Mouse (Mus musculus): Measurements from ENCODE around the gene Bicdl1.

Gene Bicdl1

DNA sequence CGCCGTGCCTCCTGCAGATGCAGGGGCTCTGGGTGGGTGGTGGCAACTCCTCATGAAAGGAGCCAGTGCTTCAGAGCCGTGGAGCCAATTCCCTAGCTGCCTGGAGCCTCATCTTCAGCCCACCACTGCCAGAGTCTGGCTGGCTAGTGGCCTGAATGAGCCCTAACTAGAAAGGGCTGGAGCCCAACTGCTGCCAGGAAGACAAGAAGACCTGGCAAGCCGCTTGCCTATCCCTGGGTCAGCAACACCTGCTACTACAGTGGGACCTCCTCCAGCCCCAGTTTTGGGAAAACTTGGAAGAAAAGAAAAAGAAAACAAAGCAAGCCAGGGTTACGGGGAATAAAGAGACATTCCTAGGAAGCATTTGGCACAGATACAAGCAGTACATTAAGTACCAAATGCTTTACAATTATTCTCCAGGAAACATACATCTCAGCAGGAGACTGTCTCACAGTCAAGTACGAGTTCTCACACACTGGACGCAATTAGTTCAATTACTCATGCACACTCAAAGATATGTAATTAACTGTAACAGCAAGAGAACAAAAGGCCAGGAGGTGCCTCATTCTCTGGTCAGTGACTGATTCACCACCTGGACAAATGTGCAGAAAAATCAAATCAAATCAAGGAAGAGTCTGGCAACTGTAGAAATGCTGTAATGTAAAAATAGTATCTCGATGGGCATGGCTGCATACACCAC lies 64.9 kb downstream of the Bicdl1 start:
- peak; percentile 40 for DNase-seq

- DNase-seq = no peak
These were observed 68.8 kb downstream of the Bicdl1 start for GRCm38 (mm10) chr5:115662658-115663057.

DNA sequence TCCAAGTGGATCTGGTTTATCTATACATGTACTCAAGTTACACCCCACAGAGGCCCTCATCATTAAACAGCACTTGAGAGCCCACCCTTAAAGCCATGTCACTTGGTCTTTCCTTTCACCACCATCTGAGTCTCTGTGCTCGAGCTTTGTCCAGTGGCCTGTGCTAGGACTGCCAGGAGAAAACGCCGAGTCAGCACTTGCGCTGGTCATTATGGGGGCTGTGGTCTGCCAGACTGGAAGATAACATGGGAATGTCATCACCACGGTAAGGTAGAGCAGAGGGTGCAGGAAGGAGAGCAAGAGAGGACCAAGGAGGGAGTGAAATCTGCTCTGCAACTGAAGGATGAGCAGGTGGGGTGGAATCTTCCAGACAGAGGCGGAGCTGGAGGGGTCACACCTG lies 73.1 kb downstream of the Bicdl1 start:
- no peak for DNase-seq

DNA sequence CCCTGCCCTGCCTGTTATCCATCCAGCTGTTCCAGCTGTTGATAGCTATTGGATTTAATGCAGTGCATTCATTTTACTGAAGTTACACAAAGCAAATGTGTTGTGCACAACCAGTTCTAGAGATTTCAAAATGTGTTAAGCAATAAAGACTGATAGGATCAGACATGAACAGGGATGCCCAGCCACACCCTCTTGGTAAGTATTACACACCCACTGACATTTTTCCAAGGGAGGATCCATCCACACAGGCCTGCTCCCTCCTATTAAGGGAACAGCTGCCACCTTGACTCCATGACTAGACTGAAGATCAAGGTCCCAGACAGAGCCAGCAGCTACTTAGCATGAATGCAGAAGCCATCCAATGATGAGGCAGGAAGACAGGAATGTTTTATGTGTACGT lies 74.2 kb downstream of the Bicdl1 start:
- no peak for DNase-seq

GRCm38 (mm10) chr5:115656677-115657076 lies 74.7 kb downstream of the Bicdl1 start:
- no peak for DNase-seq

DNA sequence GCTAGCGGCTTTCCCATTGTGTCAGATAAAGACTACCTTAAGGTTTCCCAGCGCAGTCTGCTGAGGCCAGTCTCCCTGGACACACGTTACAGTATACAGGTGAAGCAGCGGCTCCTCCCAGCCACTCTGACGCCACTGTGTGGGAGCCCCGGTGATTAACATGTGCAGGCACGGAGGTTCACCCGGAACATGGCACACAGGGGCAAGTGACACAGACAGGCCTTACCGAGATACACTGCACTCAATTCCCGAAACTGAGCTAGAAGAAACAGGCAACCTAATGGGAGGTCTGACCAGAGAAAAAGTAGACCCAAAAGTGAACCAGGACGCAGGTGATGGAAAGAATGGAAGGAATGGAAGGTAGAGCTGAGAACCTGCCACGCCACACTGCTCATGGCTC lies 77.6 kb downstream of the Bicdl1 start:
- no peak for DNase-seq

GRCm38 (mm10) chr5:115652681-115653575 lies 78.5 kb downstream of the Bicdl1 start:
- DNase-seq = peak; percentile 100

GRCm38 (mm10) chr5:115651821-115652220 lies 79.6 kb downstream of the Bicdl1 start:
- no peak for DNase-seq

GRCm38 (mm10) chr5:115650885-115651284 lies 80.5 kb downstream of the Bicdl1 start:
- DNase-seq = no peak

DNA sequence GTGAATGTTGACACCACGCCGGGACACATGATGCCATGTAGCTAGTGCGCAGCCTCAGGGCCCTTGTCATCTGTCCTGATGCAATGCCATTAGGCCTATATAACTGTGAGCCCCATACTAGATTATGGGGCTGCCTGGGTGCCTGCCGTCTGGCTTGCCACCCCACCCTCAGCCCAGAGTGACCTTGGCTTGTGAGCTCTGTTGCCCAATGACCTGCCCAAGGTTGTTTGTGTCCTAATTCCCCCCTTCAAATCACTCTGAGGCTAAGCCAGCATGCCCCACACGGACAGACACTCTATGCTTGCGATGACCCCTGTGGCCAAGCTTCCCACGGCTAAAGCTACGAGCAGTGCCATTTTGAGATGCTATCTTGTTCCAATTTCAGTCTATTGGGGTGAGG lies 81.7 kb downstream of the Bicdl1 start:
- DNase-seq = no peak

GRCm38 (mm10) chr5:115648876-115649275 lies 82.5 kb downstream of the Bicdl1 start:
- DNase-seq = no peak

DNA sequence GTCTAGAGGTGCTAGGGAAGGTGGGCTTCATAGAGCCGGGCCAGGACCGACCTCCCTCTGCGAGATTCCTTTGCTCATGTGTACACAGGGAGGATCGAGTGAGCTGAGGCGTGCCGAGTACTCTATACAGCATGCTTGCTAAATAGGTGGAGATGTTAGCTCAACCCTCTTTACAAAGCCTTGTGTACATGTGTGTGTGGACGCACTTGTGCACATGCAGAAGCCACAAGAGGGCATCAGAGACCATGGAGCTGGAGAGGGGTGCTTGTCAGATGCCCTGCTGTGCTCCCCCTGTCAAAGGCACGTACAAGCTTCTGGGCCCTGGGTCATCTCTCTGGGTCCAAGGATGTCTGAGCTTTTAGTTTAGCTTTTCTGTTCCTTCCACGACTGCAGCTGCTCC lies 87.2 kb downstream of the Bicdl1 start:
- DNase-seq = no peak

DNA sequence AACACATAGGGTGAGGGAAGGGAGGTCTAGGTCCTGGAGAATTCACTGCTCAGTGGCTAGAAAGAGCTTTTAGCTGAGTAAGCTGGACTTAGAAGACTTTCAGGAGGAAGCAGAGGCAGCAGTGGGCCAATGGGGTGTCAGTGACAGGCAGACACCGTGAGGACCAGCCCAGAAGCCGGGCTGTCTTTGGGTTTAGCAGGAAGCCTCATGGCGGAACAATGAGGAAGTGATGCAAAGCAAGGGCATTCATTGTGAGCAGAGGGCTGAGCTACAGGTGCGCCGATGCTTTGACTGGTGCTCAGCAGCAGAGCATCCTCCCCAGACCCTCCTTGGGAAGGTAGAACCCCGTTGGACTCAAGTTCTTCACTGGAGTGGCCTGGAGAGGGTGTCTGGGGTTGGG lies 95.9 kb downstream of the Bicdl1 start:
- DNase-seq = no peak

- no peak for DNase-seq
These were observed 97.4 kb downstream of the Bicdl1 start for GRCm38 (mm10) chr5:115634046-115634445.

GRCm38 (mm10) chr5:115633060-115633459 lies 98.4 kb downstream of the Bicdl1 start:
- DNase-seq = no peak

GRCm38 (mm10) chr5:115632358-115632714 lies 99.1 kb downstream of the Bicdl1 start:
- peak; percentile 36 for DNase-seq

DNA sequence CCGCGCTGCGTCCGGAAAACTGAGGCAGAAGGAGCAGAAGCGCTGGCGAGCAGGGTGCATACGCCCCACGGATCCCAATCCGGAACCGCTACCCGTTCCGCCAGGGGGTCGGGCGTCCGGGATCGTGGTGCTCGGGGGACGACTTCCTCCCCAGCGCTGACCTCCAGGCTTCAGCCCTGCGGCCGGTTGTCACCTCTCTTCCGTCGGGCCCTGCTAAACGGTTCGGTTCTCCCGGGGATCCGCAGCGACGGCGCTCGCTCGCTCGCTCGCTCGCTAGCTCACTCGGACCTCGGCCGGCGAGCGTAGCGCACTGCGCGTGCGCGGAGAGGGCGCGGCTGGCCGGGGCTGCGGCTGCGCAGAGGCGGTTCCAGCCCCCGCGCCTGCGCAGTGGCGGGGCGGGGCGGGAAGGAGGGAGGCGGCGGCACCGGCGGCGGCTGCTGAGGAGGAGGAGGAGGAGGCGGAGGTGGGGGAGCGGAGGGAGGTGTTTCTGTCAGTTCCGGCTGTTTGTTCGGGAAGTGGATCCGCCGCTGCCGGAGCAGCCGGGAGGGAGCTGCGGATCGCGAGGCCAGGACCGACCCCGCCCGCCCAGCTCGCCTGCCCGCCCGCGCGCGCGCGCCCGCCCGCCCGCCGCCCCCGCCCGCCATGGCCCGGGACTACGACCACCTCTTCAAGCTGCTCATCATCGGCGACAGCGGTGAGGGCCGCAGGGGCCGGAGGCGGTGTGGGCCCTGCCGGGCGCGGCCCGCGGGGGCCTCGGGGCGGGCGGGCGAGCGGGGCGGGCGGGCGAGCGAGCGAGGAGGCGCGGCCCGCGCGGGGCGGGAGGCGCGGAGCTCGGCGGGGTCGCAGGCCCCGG lies 99.7 kb downstream of the Bicdl1 start, which contains the start of gene Rab35:
Gene Rab35 (plus strand): TSS at position 404 of the 853 bp plus-strand sequence.
- DNase-seq = peak; percentile 95

GRCm38 (mm10) chr5:115630291-115630690 lies 101.1 kb downstream of the Bicdl1 start:
- no peak for DNase-seq

- DNase-seq = no peak
These were observed 101.7 kb downstream of the Bicdl1 start for GRCm38 (mm10) chr5:115629672-115630071.

- DNase-seq = no peak
These were observed 103.3 kb downstream of the Bicdl1 start for GRCm38 (mm10) chr5:115628083-115628482.

GRCm38 (mm10) chr5:115626237-115626886 lies 105.1 kb downstream of the Bicdl1 start:
- no peak for DNase-seq

- DNase-seq = no peak
These were observed 107.6 kb downstream of the Bicdl1 start for GRCm38 (mm10) chr5:115623694-115624440.
